Comparison of ENCODE assay signal across 8 mouse cellular contexts in the genomic region with DNA sequence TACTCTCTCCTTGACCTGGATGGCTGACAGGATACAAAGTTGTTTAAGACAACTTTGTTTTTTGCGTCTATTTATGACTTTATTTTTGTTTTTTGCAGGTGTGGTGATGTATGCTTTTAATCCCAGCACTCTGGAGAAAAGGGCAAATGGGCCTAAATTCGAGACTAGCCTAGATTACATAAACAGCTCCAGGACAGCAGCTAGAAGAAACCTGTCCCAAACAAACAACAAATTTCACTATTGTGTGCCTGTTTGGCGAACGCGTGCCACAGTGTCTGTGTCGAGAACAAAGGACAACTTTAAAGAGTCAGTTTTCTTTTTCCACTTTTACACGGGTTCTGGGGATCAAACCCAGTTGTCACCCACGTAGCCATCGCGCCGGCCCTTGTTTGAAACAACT. TPM values are rescaled to one million over a fixed set of nuclear protein-coding genes. Genes with fewer than 3 reads are reported as not detected.
DNase-seq lines count a peak whose midpoint lies in the region; ATAC-seq and TF ChIP-seq lines count a peak whose summit lies in the region.

No protein-coding gene starts in this region.

- peak overlapping the region; percentile 70 for H3K4me2 ChIP-seq in forebrain, postnatal 0 days (ENCODE audit: low read depth)

- intact Hi-C loops in left cerebral cortex, postnatal 14 days (cut with DNase I) = loop anchor here (1.0 kb wide), 1 partner anchor 41 kb away; a partner anchor contains a TSS

- TF ChIP-seq CTCF in forebrain, postnatal 0 days (IDR thresholded peaks at IDR 0.05; ENCODE audit: low read depth) = no peak

- DNase-seq in kidney, adult 18-20 months = peak; percentile 16
- DNase-seq in kidney, postnatal 4 days = no peak
- peak; percentile 63 for DNase-seq in adipocyte (ENCODE audit: low spot score)
- DNase-seq in forebrain, postnatal 0 days = no peak
- no peak for DNase-seq in midbrain, embryonic 10.5 days (ENCODE audit: low spot score)
- no peak for DNase-seq in frontal cortex, postnatal 10 days (ENCODE audit: low spot score in 2 of 2)
- DNase-seq in yolk sac, embryonic 10.5 days (ENCODE audit: low spot score) = no peak
- no peak for DNase-seq in left cerebral cortex, postnatal 14 days (ENCODE audit: low spot score in 2 of 2)

- 0 out of 2 replicates have a peak, but pooled peaks cover 11% of the 10 kb centered on the region for H3K4me1 ChIP-seq in forebrain, postnatal 0 days (ENCODE audit: insufficient read depth)
- H3K4me1 ChIP-seq in midbrain, embryonic 10.5 days = peaks cover 30% of the 10 kb centered on the region

- peak overlapping the region; percentile 90 for H3K27ac ChIP-seq in forebrain, postnatal 0 days (ENCODE audit: low read depth, low read length)
- H3K27ac ChIP-seq in midbrain, embryonic 10.5 days (replicated peaks) = peak overlapping the region; percentile 95

- 5% methylated on average over 11 of the region's 11 CpGs for WGBS in forebrain, postnatal 0 days
- 9% methylated on average over 11 of the region's 11 CpGs for WGBS in midbrain, embryonic 10.5 days

- H3K4me3 ChIP-seq in forebrain, postnatal 0 days (ENCODE audit: low read depth, low read length) = peak overlapping the region; percentile 96
- peak overlapping the region; percentile 92 for H3K4me3 ChIP-seq in midbrain, embryonic 10.5 days

- no peaks in the 10 kb centered on the region for H3K9me3 ChIP-seq in forebrain, postnatal 0 days (ENCODE audit: low read length)
- no peaks in the 10 kb centered on the region for H3K9me3 ChIP-seq in midbrain, embryonic 10.5 days (replicated peaks)

- H3K27me3 ChIP-seq in forebrain, postnatal 0 days (ENCODE audit: insufficient read depth, low read length) = no peaks in the 10 kb centered on the region
- no peaks in the 10 kb centered on the region for H3K27me3 ChIP-seq in midbrain, embryonic 10.5 days (ENCODE audit: low read depth, poor library complexity, severe bottlenecking)

- peak; percentile 2; the same call in 1 of the 2 replicates for ATAC-seq in forebrain, postnatal 0 days

- peaks cover 13% of the 10 kb centered on the region for H3K36me3 ChIP-seq in forebrain, postnatal 0 days (ENCODE audit: insufficient read depth)
- peaks cover 25% of the 10 kb centered on the region for H3K36me3 ChIP-seq in midbrain, embryonic 10.5 days

- H3K9ac ChIP-seq in forebrain, postnatal 0 days = peak overlapping the region; percentile 92

RNA-seq across cellular contexts. Expression of a gene that starts 0.6 kb away (rescaled TPM):
- total RNA-seq in forebrain, postnatal 0 days (2014; rRNA removed) = 112 and 134 TPM in 2 replicates
- polyA plus RNA-seq in forebrain, postnatal 0 days (2015; fragmentation: Nextera tagmentation; extraction: Ambion mirVana) = 93.9 and 112 TPM in 2 replicates
- 119 and 140 TPM in 2 replicates for polyA plus RNA-seq in midbrain, embryonic 10.5 days (2016; fragmentation: Nextera tagmentation; extraction: Ambion mirVana)
- 100 to 1,000 TPM; 115 to 122 TPM for total RNA-seq in left cerebral cortex, postnatal 14 days (2021)

RNA-seq across cellular contexts. Expression of a gene that starts 8.3 kb away (rescaled TPM):
- total RNA-seq in forebrain, postnatal 0 days (2014; rRNA removed) = 184 and 264 TPM in 2 replicates
- 446 and 498 TPM in 2 replicates for polyA plus RNA-seq in forebrain, postnatal 0 days (2015; fragmentation: Nextera tagmentation; extraction: Ambion mirVana)
- 767 and 792 TPM in 2 replicates for polyA plus RNA-seq in midbrain, embryonic 10.5 days (2016; fragmentation: Nextera tagmentation; extraction: Ambion mirVana)
- total RNA-seq in left cerebral cortex, postnatal 14 days (2021) = 100 to 1,000 TPM in 1 of 2 experiments, 10 to 100 TPM in 1; 86.5 to 108 TPM

RNA-seq across cellular contexts. Expression of a gene that starts 41.1 kb away (rescaled TPM):
- 47.7 and 50.0 TPM in 2 replicates for total RNA-seq in forebrain, postnatal 0 days (2014; rRNA removed)
- 59.2 and 66.2 TPM in 2 replicates for polyA plus RNA-seq in forebrain, postnatal 0 days (2015; fragmentation: Nextera tagmentation; extraction: Ambion mirVana)
- 17.8 and 26.2 TPM in 2 replicates for polyA plus RNA-seq in midbrain, embryonic 10.5 days (2016; fragmentation: Nextera tagmentation; extraction: Ambion mirVana)
- total RNA-seq in left cerebral cortex, postnatal 14 days (2021) = 10 to 100 TPM; 45.9 to 46.1 TPM

RNA-seq across cellular contexts. Expression of a gene that starts 41.1 kb away (rescaled TPM):
- total RNA-seq in forebrain, postnatal 0 days (2014; rRNA removed) = 119 and 126 TPM in 2 replicates
- polyA plus RNA-seq in forebrain, postnatal 0 days (2015; fragmentation: Nextera tagmentation; extraction: Ambion mirVana) = 238 and 271 TPM in 2 replicates
- 272 and 276 TPM in 2 replicates for polyA plus RNA-seq in midbrain, embryonic 10.5 days (2016; fragmentation: Nextera tagmentation; extraction: Ambion mirVana)
- total RNA-seq in left cerebral cortex, postnatal 14 days (2021) = 100 to 1,000 TPM; 185 to 197 TPM

RNA-seq across cellular contexts. Expression of a gene that starts 45.6 kb away (rescaled TPM):
- total RNA-seq in forebrain, postnatal 0 days (2014; rRNA removed) = 2.8 and 4.2 TPM in 2 replicates
- 0.87 and 1.2 TPM in 2 replicates for polyA plus RNA-seq in forebrain, postnatal 0 days (2015; fragmentation: Nextera tagmentation; extraction: Ambion mirVana)
- 1.1 and 1.2 TPM in 2 replicates for polyA plus RNA-seq in midbrain, embryonic 10.5 days (2016; fragmentation: Nextera tagmentation; extraction: Ambion mirVana)
- 1 to 10 TPM; 1.4 to 2.7 TPM for total RNA-seq in left cerebral cortex, postnatal 14 days (2021)

Comparison
In these comparisons a context has a peak if more than half of its experiments do, and no peak if none do; other contexts are left out.
1. DNase-seq: peak in kidney, adult 18-20 months (single experiment) and adipocyte (single experiment); none in kidney, postnatal 4 days (0 of 2), forebrain, postnatal 0 days (single experiment), midbrain, embryonic 10.5 days (single experiment), frontal cortex, postnatal 10 days (0 of 2), yolk sac, embryonic 10.5 days (single experiment) and left cerebral cortex, postnatal 14 days (0 of 2).